Mouse (Mus musculus): ENCODE data around the gene Ddx41.

GRCm38 (mm10) chr13:55486029-55486794 lies 50.2 kb downstream of the Ddx41 start:
- TF ChIP-seq CTCF (IDR thresholded peaks at IDR 0.05; ENCODE audit: low read depth, low read length) (no peak), POLR2A (IDR thresholded peaks at IDR 0.05; ENCODE audit: insufficient read depth, low read length) (no peak)
